Mouse (Mus musculus) forebrain, embryonic 10.5 days (tissue): Measurements from ENCODE around the gene Amdhd1. TPM values are rescaled to one million over a fixed set of nuclear protein-coding genes. Genes with fewer than 3 reads are reported as not detected.

Experiments
- DNase-seq: peaks from one replicate; pipeline ENCODE4 v3.0.0-alpha.2; 2017; ENCODE audit warnings: low spot score; ENCODE audit errors: extremely low spot score
- H3K27ac ChIP-seq: fragments of 300-500 bp; sonication (generic); 2 replicates; pipeline ENCODE4 v1.5.1; 2016; ENCODE audit warnings: mild to moderate bottlenecking
- H3K27me3 ChIP-seq: fragments of 300-500 bp; sonication (generic); 2 replicates; pipeline ENCODE4 v1.6.1; 2016; ENCODE audit warnings: mild to moderate bottlenecking; ENCODE audit not compliant: poor library complexity, severe bottlenecking
- H3K36me3 ChIP-seq: fragments of 300-500 bp; sonication (generic); replicated peaks from 2 replicates; pipeline ENCODE4 v1.6.1; 2016; ENCODE audit warnings: mild to moderate bottlenecking, moderate library complexity
- H3K4me1 ChIP-seq: fragments of 300-500 bp; sonication (generic); 2 replicates; pipeline ENCODE4 v1.6.1; 2016
- H3K4me3 ChIP-seq: fragments of 300-500 bp; sonication (generic); 2 replicates; pipeline ENCODE4 v1.5.1; 2016; ENCODE audit warnings: mild to moderate bottlenecking, moderate library complexity
- H3K9me3 ChIP-seq: fragments of 300-500 bp; sonication (generic); 2 replicates; pipeline ENCODE4 v1.6.1; 2016; ENCODE audit warnings: mild to moderate bottlenecking, moderate library complexity
- WGBS: fragments of 180-500 bp; shearing (Covaris S2); methylation state at CpG from one replicate; pipeline ENCODE4 v1.1.7; 2016; 5-methylcytosine and 5-hydroxymethylcytosine counted together
- polyA plus RNA-seq: library from polyadenylated mRNA; unstranded; fragments of >200 nt; fragmentation: Nextera tagmentation; extraction: Ambion mirVana; gene quantifications from 2 replicates; pipeline ENCODE4 v1.2.1, GENCODE M21; 2016

Gene Amdhd1
- polyA plus RNA-seq, 1 experiment from 2014 or later: 0.24 TPM

GRCm38 (mm10) chr10:93488066-93488827, 51.6 kb downstream of the Amdhd1 start, which contains the start of gene Hal:
Gene Hal, plus strand, starts transcription at chr10:93488768.
- no peak for DNase-seq
- WGBS: 78% methylated on average over 17 of the region's 17 CpGs
- H3K4me3 ChIP-seq: no peak within 1 kb of the TSS
- peak within 1 kb of the TSS; percentile 11; the same call in 1 of the 2 replicates for H3K27ac ChIP-seq
- H3K36me3 ChIP-seq: peaks cover 21% of the 10 kb centered on the region
- H3K9me3 ChIP-seq: no peaks in the 10 kb centered on the region
- H3K4me1 ChIP-seq: peaks cover 25% of the 10 kb centered on the region
- no peaks in the 10 kb centered on the region for H3K27me3 ChIP-seq

- H3K36me3 ChIP-seq: peaks cover 38% of the 10 kb centered on the region
- 35% methylated on average over 4 of the region's 4 CpGs for WGBS
- no peaks in the 10 kb centered on the region for H3K27me3 ChIP-seq
- no peak overlapping the region for H3K27ac ChIP-seq
- DNase-seq: peak; percentile 35
- H3K4me1 ChIP-seq: peaks cover 25% of the 10 kb centered on the region
- no peak overlapping the region for H3K4me3 ChIP-seq
- H3K9me3 ChIP-seq: no peaks in the 10 kb centered on the region
Observed at GRCm38 (mm10) chr10:93486622-93487021, 53.2 kb downstream of the Amdhd1 start.

GRCm38 (mm10) chr10:93485055-93485691, 54.7 kb downstream of the Amdhd1 start:
- Histone ChIP-seq H3K27me3 (no peaks in the 10 kb centered on the region), H3K9me3 (no peaks in the 10 kb centered on the region), H3K4me3 (no peak overlapping the region), H3K4me1 (peaks cover 21% of the 10 kb centered on the region), H3K36me3 (peaks cover 52% of the 10 kb centered on the region), H3K27ac (no peak overlapping the region)
- DNase-seq: peak; percentile 35
- WGBS: 73% methylated on average over 8 of the region's 8 CpGs

- H3K4me3 ChIP-seq: no peak overlapping the region
- peaks cover 15% of the 10 kb centered on the region for H3K4me1 ChIP-seq
- 87% methylated on average over 8 of the region's 8 CpGs for WGBS
- H3K27ac ChIP-seq: no peak overlapping the region
- DNase-seq: no peak
- H3K27me3 ChIP-seq: no peaks in the 10 kb centered on the region
- H3K9me3 ChIP-seq: no peaks in the 10 kb centered on the region
- H3K36me3 ChIP-seq: peaks cover 59% of the 10 kb centered on the region
Observed at GRCm38 (mm10) chr10:93484511-93484910, 55.3 kb downstream of the Amdhd1 start.

Other genes starting within 250 kb of the Amdhd1 start
- gene Elk3, start 228.9 kb downstream of the Amdhd1 start, polyA plus RNA-seq: 13.1 and 14.5 TPM in 2 replicates
- 150 and 152 TPM in 2 replicates for gene Lta4h, start 86.6 kb downstream of the Amdhd1 start, polyA plus RNA-seq
- gene Hal, start 51.3 kb downstream of the Amdhd1 start, polyA plus RNA-seq: 0.12 and 0.26 TPM in 2 replicates
- 0.43 and 0.46 TPM in 2 replicates for gene Ccdc38, start 599 bp upstream of the Amdhd1 start, polyA plus RNA-seq
- gene Snrpf, start 49.7 kb upstream of the Amdhd1 start, polyA plus RNA-seq: 202 and 205 TPM in 2 replicates
- gene Ntn4, start 100.6 kb upstream of the Amdhd1 start, polyA plus RNA-seq: 0.84 and 1.1 TPM in 2 replicates